Mouse (Mus musculus) midbrain, embryonic 13.5 days (tissue): ENCODE results near the gene Ralgps1. TPM values are rescaled to one million over a fixed set of nuclear protein-coding genes. Genes with fewer than 3 reads are reported as not detected.

Experiments used
- ATAC-seq: fragments of 200-750 bp; cut with Nextera tagmentation; 2 replicates; pipeline ENCODE4 v1.8.0; 2017; ENCODE audit warnings: mild to moderate bottlenecking, moderate TSS enrichment, moderate library complexity
- H3K27ac ChIP-seq: fragments of 300-500 bp; sonication (generic); 2 replicates; pipeline ENCODE4 v1.5.1; 2015; ENCODE audit warnings: inconsistent platforms, mild to moderate bottlenecking, moderate library complexity
- H3K27me3 ChIP-seq: fragments of 300-500 bp; sonication (generic); 2 replicates; pipeline ENCODE4 v1.6.1; 2015; ENCODE audit warnings: mild to moderate bottlenecking, inconsistent platforms
- H3K36me3 ChIP-seq: fragments of 300-500 bp; sonication (generic); 2 replicates; pipeline ENCODE4 v1.6.1; 2015; ENCODE audit warnings: mild to moderate bottlenecking, inconsistent platforms
- H3K4me1 ChIP-seq: fragments of 300-500 bp; sonication (generic); replicated peaks from 2 replicates; pipeline ENCODE4 v1.6.1; 2015; ENCODE audit warnings: inconsistent platforms
- H3K4me2 ChIP-seq: fragments of 300-500 bp; sonication (generic); replicated peaks from 2 replicates; pipeline ENCODE4 v1.6.1; 2015; ENCODE audit warnings: moderate library complexity, mild to moderate bottlenecking, inconsistent platforms
- H3K4me3 ChIP-seq: fragments of 300-500 bp; sonication (generic); replicated peaks from 2 replicates; pipeline ENCODE4 v1.5.1; 2015; ENCODE audit warnings: mild to moderate bottlenecking, inconsistent platforms
- H3K9ac ChIP-seq: fragments of 300-500 bp; sonication (generic); replicated peaks from 2 replicates; pipeline ENCODE4 v1.6.1; 2015; ENCODE audit warnings: mild to moderate bottlenecking, inconsistent platforms
- H3K9me3 ChIP-seq: fragments of 300-500 bp; sonication (generic); 2 replicates; pipeline ENCODE4 v1.6.1; 2016; ENCODE audit warnings: mild to moderate bottlenecking, inconsistent platforms
- WGBS: fragments of 180-500 bp; shearing (Covaris S2); methylation state at CpG from one replicate; pipeline ENCODE4 v1.1.7; 2015; 5-methylcytosine and 5-hydroxymethylcytosine counted together
- polyA plus RNA-seq: library from polyadenylated mRNA; unstranded; fragments of >200 nt; fragmentation: Nextera tagmentation; extraction: Ambion mirVana; gene quantifications from 2 replicates; pipeline ENCODE4 v1.2.1, GENCODE M21; 2015

The Ralgps1 gene
- polyA plus RNA-seq, 1 experiment from 2014 or later, result 37.0 TPM

DNA sequence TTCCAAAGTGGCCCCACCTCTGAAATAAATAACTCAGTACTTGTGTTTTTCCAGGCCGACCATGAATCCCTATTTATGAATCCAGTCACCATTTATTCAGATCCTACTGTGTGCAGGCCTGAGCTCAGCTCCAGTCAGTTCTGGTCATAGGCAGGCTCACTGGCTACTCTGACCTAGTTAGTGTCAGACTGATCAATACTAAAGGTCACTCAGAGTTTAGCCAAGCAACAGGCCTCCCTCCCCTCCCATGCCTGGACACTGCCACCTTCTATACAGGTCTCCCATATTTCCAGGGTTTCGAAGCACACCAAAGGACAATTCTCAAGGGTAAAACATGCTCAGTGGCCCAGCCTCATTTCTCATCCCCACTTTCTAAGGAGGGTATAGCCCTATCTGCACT, 100.7 kb downstream of the Ralgps1 start:
- no peaks in the 10 kb centered on the region for H3K27me3 ChIP-seq
- no peaks in the 10 kb centered on the region for H3K9me3 ChIP-seq
- H3K27ac ChIP-seq, result no peak overlapping the region
- 97% methylated on average over 2 of the region's 2 CpGs for WGBS
- H3K4me3 ChIP-seq, result no peak overlapping the region
- H3K4me1 ChIP-seq, result peaks cover 11% of the 10 kb centered on the region; the same call in 1 of the 2 replicates
- no peak overlapping the region for H3K9ac ChIP-seq
- H3K36me3 ChIP-seq, result peaks cover 43% of the 10 kb centered on the region
- H3K4me2 ChIP-seq, result no peak overlapping the region
- ATAC-seq, result no peak

DNA sequence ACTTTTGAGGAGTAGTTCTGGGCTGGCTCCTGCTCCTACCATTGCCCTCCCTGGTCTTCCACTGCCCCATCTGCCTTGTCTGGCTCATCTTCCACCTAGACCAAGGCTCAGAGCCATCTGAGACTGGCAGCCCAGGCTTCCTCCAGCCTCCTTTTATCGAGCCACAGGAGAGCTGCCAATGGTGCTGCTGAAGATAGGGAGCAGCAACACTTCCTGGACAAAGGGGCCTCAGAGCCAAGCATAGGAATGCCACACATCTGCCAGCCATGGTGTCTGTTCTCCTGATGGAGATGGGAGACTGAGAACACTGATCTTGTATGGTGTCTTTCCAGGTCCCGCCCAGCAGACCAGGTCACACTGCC, 102.2 kb downstream of the Ralgps1 start:
- H3K4me3 ChIP-seq, result no peak overlapping the region
- no peak overlapping the region for H3K9ac ChIP-seq
- H3K4me2 ChIP-seq, result no peak overlapping the region
- no peaks in the 10 kb centered on the region for H3K9me3 ChIP-seq
- H3K4me1 ChIP-seq, result peaks cover 11% of the 10 kb centered on the region; the same call in 1 of the 2 replicates
- no peak for ATAC-seq
- H3K27me3 ChIP-seq, result no peaks in the 10 kb centered on the region
- WGBS, result 93% methylated on average over 2 of the region's 2 CpGs
- no peak overlapping the region for H3K27ac ChIP-seq
- H3K36me3 ChIP-seq, result peaks cover 36% of the 10 kb centered on the region

DNA sequence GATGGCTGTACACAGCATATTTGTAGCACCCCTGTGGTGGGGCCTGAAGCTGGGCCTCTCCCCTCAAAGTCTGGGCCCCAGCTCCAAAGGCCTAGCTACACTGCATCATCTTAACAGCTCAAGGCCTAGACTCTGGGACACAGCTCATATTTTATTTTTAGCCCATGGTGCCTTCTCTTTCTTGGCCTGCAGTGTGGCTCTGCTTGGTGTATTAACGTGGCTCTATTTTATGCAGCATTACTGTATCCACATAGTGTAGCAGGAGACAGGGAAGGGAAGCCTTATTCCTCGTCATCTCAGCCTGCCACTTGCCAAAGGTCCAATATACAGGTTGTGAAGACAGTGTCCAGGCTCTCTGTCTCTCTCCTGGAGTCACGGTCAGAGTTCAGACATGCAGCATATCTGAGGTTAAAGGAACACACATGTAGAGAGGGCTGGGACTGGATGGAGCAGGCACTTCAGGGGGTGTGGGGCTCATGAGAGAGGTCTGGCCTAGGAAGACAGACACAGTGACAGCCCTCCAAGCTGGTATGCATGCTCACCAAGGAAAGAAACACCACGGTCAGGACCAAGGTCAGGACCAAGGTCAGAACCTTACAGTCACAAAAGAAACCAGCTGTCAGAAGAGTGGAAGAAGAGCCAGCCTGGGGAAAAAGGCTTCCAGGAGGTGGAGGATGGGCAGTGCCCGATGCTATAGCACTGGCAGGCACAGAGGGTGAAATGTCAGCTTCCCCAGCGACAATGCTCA, 102.7 kb downstream of the Ralgps1 start:
- Histone ChIP-seq H3K27ac (no peak overlapping the region), H3K36me3 (peaks cover 36% of the 10 kb centered on the region), H3K9me3 (no peaks in the 10 kb centered on the region), H3K9ac (no peak overlapping the region), H3K27me3 (no peaks in the 10 kb centered on the region), H3K4me2 (no peak overlapping the region), H3K4me1 (peaks cover 11% of the 10 kb centered on the region; the same call in 1 of the 2 replicates), H3K4me3 (no peak overlapping the region)
- ATAC-seq, result no peak
- 89% methylated on average over 6 of the region's 6 CpGs for WGBS

- Histone ChIP-seq H3K27me3 (no peaks in the 10 kb centered on the region), H3K27ac (no peak overlapping the region), H3K4me3 (no peak overlapping the region), H3K4me2 (no peak overlapping the region), H3K4me1 (peaks cover 11% of the 10 kb centered on the region; the same call in 1 of the 2 replicates), H3K36me3 (peaks cover 24% of the 10 kb centered on the region), H3K9me3 (no peaks in the 10 kb centered on the region), H3K9ac (no peak overlapping the region)
- no peak for ATAC-seq
- 76% methylated on average over 1 of the region's 1 CpGs for WGBS
Measured at GRCm38 (mm10) chr2:33267075-33267474, 104.2 kb downstream of the Ralgps1 start.

GRCm38 (mm10) chr2:33265793-33266192, 105.5 kb downstream of the Ralgps1 start:
- Histone ChIP-seq H3K36me3 (peaks cover 23% of the 10 kb centered on the region), H3K27me3 (no peaks in the 10 kb centered on the region), H3K4me2 (no peak overlapping the region), H3K9ac (no peak overlapping the region), H3K27ac (peak overlapping the region; percentile 27; the same call in 1 of the 2 replicates), H3K4me1 (0 out of 2 replicates have a peak, but pooled peaks cover 5% of the 10 kb centered on the region), H3K9me3 (no peaks in the 10 kb centered on the region), H3K4me3 (no peak overlapping the region)
- 84% methylated on average over 3 of the region's 3 CpGs for WGBS
- ATAC-seq, result no peak

DNA sequence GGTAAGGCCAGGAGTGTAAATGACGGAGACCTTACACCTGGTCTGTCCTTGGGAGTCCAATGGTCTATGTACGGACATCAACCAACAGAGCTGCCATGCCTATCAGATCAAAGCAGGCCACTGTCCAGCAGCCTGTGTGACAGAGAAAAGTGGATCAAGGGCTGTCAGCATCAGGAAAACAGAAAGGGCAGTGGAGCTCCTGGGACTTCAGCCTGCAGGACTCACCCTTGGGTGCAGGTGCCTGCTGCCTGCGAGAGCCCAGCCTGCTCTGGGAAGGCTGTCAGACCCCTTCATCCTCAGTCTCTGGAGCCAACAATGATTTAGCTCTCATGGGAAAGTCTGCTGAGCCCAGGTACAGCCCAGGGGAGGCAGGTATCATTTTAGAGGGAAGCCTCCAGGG, 109.8 kb downstream of the Ralgps1 start:
- no peaks in the 10 kb centered on the region for H3K9me3 ChIP-seq
- H3K27ac ChIP-seq, result no peak overlapping the region
- 94% methylated on average over 3 of the region's 3 CpGs for whole genome bisulfite sequencing
- no peak overlapping the region for H3K4me2 ChIP-seq
- ATAC-seq, result no peak
- H3K27me3 ChIP-seq, result no peaks in the 10 kb centered on the region
- H3K36me3 ChIP-seq, result peaks cover 25% of the 10 kb centered on the region
- H3K9ac ChIP-seq, result no peak overlapping the region
- H3K4me1 ChIP-seq, result no peaks in the 10 kb centered on the region
- H3K4me3 ChIP-seq, result no peak overlapping the region

DNA sequence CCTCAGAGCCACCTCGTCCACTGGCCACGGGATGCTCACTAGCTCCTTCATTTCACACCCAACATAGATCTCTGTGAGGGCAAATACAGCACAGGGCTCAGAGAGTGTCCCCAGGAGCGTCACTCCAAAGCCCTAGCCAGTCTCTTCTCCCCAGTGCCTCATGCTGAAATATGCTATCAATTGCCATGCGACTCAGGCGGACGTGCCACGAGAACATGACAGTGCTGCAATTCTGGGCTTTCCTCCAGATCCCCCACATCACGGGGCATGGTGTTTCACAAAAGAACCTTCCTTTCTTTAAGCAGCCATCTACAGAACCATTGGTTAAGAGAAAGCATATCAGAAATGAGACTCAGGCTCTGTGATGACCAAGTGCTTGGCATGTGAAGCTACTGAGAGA, 110.5 kb downstream of the Ralgps1 start:
- Histone ChIP-seq H3K36me3 (peaks cover 27% of the 10 kb centered on the region), H3K9me3 (no peaks in the 10 kb centered on the region), H3K9ac (no peak overlapping the region), H3K27ac (no peak overlapping the region), H3K4me2 (no peak overlapping the region), H3K4me1 (no peaks in the 10 kb centered on the region), H3K27me3 (no peaks in the 10 kb centered on the region), H3K4me3 (no peak overlapping the region)
- 85% methylated on average over 8 of the region's 8 CpGs for WGBS
- ATAC-seq, result no peak

- Histone ChIP-seq H3K27ac (no peak overlapping the region), H3K9me3 (no peaks in the 10 kb centered on the region), H3K36me3 (peaks cover 40% of the 10 kb centered on the region), H3K4me2 (no peak overlapping the region), H3K27me3 (no peaks in the 10 kb centered on the region), H3K4me1 (peaks cover 6% of the 10 kb centered on the region), H3K4me3 (no peak overlapping the region), H3K9ac (no peak overlapping the region)
- WGBS, result 89% methylated on average over 3 of the region's 3 CpGs
- no peak for ATAC-seq
Measured at GRCm38 (mm10) chr2:33256769-33257537, 114.3 kb downstream of the Ralgps1 start.

DNA sequence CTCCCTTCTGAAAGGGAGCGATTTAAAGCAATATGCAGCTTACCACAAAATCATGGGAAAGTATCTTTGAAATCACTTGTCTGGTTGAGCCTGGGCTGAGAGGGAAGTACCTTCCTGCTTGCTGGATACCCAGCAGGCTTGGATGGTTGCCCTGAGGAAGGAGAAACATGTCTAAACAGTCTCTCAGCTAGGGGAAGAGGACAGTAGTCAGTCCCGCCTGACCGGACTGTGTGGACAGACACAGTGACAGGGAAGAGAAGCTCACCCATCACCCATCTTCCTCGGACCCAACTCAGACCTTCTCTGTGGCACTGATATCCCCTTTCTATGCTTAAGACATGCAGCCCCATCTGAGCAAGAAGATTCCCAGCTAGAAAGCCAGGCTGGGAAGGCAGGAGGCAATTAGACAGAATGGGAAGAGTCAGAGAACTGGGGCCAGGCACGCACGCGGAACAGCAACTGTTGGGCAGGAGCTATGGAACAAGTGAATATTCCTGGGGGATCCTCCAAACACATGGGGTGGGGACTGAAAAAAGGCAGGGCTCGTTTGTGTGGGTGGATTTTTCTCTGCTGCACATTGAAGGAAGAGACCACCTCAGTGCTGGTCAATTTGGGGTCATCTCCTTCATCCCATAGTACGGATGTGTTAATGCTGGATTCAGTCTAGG, 116.8 kb downstream of the Ralgps1 start:
- Histone ChIP-seq H3K9me3 (no peaks in the 10 kb centered on the region), H3K36me3 (peaks cover 30% of the 10 kb centered on the region), H3K4me1 (peaks cover 6% of the 10 kb centered on the region), H3K4me3 (no peak overlapping the region), H3K27ac (peak overlapping the region; percentile 51), H3K27me3 (no peaks in the 10 kb centered on the region), H3K9ac (no peak overlapping the region), H3K4me2 (no peak overlapping the region)
- 88% methylated on average over 9 of the region's 9 CpGs for WGBS
- no peak for ATAC-seq

- no peaks in the 10 kb centered on the region for H3K9me3 ChIP-seq
- ATAC-seq, result 0 out of 2 replicates have a peak, but pooled peaks have one; percentile 48
- no peaks in the 10 kb centered on the region for H3K27me3 ChIP-seq
- peaks cover 6% of the 10 kb centered on the region for H3K4me1 ChIP-seq
- no peak overlapping the region for H3K9ac ChIP-seq
- H3K4me2 ChIP-seq, result no peak overlapping the region
- 0 out of 2 replicates have a peak overlapping the region, but pooled peaks have one; percentile 5 for H3K27ac ChIP-seq
- H3K4me3 ChIP-seq, result no peak overlapping the region
- H3K36me3 ChIP-seq, result peaks cover 29% of the 10 kb centered on the region
- WGBS, result 81% methylated on average over 4 of the region's 4 CpGs
Measured at GRCm38 (mm10) chr2:33253572-33254190, 117.6 kb downstream of the Ralgps1 start.

- Histone ChIP-seq H3K27me3 (no peaks in the 10 kb centered on the region), H3K27ac (no peak overlapping the region), H3K4me3 (no peak overlapping the region), H3K9ac (no peak overlapping the region), H3K36me3 (peaks cover 34% of the 10 kb centered on the region), H3K4me1 (peaks cover 6% of the 10 kb centered on the region), H3K4me2 (no peak overlapping the region), H3K9me3 (no peaks in the 10 kb centered on the region)
- WGBS, result 91% methylated on average over 6 of the region's 6 CpGs
- ATAC-seq, result no peak
Measured at GRCm38 (mm10) chr2:33252751-33253150, 118.5 kb downstream of the Ralgps1 start.
